Mouse (Mus musculus) T-cell, adult 2 months (primary cell): ENCODE data around the gene Ubl7.

ENCODE experiments used
- DNase-seq: peaks from one replicate; pipeline ENCODE4 v3.0.0; 2022; ENCODE audit warnings: low spot score

Gene Ubl7

DNA sequence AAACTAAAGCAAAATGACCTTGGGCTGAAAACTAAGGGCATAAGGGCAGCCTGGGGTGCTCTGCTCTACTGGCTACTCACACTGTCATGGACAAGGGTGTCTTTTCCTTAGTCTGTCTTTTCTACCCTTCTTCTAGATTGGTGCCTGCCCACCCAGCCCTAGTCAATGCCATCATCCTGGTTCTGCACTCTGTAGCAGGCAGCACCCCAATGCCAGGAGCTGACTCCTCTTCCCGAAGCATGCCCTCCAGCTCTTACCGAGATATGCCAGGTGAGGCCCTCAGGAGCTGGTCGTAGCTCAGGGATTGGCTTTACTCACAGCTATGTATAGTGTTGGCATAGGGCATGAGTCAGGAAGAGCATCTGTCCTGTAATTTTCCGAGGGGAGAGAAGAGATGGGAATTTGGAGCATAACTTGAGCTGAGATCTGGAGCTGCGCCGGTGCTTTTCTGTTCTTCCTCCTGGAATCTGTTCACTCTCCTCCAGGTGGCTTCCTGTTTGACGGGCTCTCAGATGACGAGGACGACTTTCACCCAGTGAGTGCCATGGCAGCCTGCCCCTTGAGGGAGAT is 10.8 kb downstream of the Ubl7 start:
- DNase-seq = no peak

DNA sequence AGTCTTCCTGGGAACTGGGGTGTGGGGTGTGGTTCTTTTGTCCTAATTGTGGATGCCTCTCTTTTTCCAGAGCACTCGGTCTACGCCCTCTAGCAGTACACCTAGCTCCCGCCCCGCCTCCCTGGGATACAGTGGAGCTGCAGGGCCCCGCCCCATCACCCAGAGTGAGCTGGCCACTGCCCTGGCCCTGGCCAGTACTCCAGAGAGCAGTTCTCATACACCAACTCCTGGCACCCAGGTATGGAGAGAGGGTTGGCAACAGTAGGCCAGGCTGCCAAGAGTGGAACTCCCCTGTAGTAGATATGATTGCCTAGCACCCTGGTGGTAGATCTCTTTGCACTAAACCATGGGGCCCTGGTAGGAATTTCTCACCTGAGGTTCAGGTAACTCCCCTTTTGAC is 11.6 kb downstream of the Ubl7 start:
- DNase-seq = no peak

DNA sequence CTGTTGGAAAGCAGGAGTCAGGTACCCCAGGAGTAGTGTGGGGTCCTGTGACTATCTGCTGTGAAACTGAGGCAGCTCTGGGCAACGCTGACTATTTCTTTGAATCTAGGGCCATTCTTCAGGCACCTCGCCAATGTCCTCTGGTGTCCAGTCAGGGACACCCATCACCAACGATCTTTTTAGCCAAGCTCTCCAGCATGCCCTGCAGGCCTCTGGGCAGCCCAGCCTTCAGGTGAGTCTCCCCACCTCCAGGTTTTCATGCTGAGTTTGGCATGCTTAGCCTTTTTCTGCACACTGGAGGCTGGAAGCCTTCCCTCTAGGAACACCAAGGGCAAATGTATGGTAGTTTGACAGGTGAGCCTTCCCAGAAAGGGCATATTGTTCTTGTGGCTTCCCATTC is 12.3 kb downstream of the Ubl7 start:
- DNase-seq = no peak

DNA sequence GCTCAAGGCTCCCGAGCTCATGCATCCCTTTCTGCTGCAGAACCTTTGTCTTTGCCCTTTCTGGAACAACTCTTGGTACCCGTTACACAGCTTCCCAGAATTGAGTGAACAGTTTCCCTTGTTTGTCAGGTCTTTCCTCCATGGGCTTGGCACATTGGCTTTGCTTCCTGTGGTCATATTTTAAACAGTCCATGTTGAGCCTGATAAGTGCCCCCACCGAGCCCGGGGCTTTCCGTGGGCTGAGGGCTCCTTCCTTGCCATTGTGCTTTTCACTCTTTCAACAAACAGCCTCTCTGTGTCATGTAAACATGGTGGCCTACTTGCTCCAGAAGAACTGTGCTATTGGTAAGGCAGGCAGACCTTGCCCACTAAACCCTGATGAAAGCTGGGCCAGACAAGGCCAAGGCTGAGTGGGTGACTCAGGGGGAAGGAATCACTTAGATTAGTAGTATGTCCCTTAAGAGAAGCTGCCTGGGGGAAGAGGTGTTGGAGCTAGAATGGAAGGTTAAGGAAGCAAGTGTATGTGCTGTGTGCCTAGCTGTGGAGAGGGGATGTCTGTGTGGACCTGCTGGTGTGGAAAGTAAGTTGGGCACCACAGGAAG is 20.5 kb downstream of the Ubl7 start:
- DNase-seq = no peak

DNA sequence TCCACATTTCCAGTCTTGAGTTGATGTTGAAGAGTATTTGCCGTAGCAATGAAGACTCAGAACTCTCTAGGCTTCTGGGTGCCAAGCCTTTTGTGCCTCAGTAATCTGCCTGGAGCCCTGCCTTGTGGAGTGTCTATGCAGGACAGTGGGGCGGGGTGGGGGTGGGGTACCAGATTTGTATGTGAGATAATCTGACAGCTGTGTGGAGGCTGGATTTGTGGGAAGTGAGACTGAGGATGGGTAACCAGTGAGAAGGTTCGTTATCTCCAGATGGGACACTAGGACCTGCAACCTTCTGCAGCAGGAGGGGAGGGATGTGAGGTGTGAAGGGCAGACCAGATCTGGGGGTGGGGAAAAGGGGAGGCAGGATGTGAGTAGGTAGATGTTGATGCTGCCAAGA is 21.5 kb downstream of the Ubl7 start:
- no peak for DNase-seq

DNA sequence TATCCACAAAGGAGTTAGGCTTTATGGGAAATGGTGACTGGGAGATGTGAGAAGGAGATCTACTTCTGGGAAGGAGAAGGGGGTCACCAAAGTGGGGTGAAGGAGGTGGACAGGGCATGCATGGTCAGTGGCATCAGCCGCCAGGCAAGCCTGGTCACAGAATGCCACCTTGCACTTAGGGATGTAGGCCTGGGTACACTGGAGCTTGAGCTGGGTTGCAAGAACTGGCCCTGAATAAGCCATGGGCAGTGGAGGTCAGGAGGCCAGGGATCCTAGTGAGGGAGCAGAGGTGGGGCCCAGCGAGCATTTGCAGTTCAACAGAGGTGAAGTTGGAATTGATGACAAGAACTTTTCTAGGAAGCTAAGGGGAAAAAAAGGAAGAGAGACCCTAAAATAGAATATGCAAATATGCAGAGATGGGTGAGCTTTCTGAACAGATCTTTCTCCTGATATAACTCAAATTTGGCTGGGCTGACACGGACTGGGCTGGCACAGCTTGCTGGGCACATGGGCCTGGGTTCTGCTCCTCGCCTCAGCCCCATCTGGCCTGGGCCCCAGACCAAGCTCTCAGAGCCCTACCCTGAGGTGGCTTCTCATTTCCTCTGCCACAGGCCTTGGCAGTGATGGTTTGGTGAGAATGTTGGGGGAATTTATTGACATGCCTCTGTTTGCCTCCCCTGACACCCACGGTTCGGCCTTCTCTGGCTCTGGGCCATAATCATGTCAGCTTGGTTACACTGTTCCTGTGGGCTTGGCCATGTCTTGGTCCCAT is 22.2 kb downstream of the Ubl7 start:
- DNase-seq = no peak

DNA sequence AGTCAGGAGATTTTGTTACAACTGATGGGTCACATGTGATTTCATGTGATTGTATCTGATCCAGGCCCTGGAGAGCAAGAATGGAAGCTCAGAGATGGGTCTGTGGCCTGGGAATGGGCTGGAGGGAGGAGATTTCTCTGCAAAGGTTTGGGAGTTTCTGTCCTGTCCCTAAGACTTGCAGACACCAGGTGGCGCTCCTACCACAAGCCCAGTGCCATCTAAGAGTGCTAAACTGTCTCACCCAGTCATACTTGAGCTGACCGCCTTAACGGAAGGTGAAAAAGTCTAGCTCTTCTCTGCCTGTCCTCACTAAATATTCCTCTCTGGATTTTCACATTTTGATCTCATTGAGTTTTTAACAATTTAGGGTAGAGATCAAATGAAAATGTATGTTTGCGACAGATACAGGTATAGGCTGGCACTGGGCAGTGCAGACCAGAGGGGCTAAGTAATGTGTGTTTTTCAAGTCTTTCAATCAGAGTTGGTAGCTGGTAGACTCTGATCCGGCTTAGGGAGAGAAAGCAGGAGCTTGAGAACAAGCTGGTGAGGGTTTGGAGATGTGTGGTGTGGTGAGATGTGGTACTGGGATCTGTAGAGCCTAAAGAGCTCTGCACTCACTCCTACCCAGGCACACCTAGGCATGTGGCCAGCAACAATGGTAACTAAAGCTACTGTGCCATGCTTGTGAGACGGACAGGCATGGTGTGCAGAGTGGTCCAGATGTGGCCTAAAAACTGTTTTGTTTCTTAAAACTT is 25.1 kb downstream of the Ubl7 start:
- peak; percentile 79 for DNase-seq

DNA sequence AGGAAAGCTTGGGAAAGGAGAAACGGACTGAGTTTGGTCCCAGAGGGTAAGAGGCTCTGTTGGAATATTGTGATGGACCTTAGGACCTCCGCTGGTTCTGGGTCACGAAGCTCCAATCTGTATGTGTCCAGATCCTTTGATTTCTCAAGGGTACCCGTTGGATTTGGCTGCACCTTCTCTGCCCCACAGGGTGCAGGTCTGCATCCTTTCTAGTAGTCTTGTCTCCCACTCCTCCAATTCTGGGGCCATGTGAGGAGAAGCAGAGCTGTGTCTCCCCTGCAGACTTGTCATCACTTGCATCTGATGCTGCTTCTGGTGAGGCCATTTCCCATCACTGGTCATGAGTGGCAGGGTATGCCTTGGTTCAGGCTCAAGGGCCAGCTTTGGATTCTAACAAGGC is 26.4 kb downstream of the Ubl7 start:
- no peak for DNase-seq

DNA sequence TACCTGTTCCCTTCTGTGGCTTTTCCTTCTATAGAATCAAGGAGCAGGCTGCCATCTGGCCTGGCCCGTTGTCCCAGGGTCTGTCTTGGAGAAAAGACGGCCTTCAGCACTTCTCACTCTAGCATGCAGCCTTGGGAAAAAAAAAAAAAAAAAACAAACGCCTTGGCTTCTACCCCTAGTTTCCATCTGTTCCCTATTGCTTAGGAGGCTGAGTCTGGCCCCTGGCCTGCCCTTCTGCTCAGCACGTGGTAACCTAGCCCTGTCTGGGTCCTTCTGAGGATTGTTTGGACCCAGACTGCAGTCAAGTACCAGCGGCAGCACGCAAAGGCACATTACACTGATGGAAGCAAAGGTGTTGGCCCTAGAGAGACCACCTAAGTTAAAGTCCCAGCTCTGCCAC is 26.9 kb downstream of the Ubl7 start:
- DNase-seq = no peak

DNA sequence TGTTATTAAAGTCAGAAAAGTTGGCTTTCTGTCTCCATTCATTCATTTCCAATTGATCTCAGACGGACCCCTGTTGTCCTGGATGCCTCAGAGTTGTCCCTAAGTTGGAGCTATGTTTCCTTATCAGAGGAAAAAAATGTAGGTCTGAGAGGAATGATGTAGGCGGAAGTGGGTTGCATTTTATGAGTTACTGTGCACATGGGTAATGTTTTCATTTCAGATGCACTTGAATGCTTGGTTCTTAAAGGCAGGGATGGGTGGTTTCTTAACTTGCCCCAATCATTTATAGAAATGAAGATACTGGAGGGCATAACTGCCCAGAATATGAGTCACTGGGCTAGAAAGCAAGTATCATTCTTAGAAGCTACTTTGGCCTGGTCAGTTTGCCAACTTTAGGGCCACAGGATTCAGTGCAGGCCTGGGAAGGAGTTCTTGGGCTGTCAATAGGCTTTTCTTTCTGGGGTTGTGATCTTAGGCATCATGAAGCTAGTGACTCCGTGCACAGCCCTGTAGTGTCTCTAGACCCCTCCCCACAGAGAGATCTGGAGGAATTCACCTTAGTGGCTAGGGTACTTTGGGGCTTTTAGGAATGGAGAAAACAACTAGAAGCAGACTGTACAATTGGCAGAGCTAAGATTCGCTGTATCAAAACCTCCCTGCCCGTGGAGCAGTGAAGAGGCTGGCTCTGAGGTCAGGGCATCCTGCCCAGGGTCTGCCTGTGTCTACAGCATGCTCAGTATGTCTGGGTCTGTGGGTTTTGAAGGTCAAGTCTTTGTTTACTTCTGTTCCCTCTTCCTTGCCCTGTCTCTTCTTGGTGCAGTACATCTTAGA is 27.7 kb downstream of the Ubl7 start:
- DNase-seq = no peak

DNA sequence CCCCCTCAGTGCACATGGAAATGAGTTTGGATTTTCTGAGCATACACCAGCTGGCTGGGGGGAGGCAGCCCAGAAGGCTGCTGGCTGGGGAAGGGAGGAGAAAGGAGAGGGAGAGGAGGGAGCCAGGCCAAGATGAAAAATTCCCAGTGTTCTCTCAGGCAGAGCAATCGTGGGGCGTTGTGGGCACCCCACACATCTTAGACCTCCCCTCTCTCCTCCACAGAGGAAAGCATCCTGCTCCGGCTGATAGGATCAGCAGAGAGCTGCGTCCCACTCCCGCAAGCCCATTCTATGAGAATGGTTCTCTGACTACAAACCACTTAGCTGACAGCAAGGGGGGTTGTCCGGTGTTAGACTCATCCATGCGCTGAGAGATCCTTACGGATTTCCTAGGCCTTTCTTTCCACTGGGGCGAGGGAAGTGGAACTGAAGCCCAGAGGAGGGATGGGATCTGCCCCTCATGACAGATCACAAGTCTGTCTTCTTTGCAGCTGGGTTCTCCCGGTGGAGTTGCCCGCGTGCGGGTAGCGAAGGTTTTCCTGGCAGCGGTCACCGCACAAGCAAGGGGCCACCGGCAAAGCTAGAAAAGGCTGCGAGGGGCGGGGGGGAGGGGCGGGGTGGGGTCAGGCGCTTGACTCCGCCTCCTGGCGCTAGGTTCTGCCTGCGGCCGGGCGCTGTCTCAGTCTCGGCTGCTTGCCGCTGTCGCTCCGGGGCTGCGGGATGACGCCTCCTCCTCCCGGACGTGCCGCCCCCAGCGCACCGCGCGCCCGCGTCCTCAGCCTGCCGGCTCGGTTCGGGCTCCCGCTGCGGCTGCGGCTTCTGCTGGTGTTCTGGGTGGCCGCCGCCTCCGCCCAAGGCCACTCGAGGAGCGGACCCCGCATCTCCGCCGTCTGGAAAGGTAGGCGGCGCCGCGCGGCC is 28.9 kb downstream of the Ubl7 start, which contains the start of gene Sema7a:
Gene Sema7a (plus strand): TSS at position 682 of the 918 bp plus-strand sequence.
- DNase-seq = peak; percentile 65

DNA sequence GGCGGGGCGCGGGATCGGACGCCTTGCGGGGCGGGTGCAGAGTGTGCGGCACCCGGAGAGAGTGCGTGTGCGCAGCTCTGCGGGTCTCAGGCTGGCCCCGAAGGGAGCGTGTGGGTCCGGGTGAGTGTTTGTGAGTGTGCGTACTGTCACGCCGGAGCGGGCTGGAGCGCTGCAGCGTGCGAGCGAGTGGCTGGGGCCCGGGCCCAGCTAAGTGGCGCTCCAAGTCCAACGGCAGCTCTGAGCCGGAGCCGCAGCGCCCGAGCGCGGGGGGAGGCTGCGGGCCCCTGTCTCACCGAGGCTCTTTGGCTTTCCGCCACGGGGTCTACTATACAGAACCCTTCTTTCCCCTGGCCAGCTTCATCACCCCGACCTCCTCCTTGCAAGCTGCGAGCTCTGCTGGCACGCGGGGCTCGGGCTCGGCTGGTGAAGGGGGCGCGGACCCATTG is 29.6 kb downstream of the Ubl7 start:
- DNase-seq = peak; percentile 23

DNA sequence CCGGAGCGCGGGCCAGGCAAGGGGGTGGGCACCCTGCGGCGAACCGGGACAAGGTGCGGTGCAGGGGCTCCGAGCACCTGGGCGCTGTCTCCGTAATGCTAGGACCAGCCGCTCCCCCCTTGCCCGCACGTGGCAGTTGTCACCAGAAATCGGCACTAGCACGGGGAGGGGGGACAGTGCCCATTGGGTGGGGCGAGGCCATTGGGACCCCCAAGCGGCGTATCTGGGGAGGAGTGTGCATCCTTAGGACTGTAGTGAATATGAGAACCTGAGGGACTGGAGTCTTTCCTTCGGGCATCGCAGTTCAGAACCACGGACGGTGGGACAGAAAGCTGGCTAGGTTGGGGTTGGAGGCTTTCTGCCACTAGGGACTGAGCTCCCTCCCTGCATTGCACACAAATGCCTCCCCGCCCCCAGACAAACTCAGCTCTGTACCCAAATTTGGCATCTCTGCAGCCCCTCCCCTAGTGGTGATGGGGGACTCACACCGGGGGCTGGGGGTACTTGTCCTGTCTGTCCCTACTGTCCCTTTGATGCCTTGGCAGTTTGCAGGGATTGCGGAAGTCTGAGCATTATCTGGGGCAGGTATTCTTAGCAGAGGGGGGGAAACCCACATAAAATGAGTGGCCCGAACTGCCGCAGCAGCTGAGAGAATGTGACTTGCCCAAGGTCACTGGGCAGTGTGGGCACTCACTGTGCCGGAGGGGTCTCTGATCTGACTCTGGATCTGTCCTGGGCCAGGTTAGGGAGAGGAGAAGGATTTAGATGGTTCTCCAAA is 30.3 kb downstream of the Ubl7 start:
- DNase-seq = no peak

DNA sequence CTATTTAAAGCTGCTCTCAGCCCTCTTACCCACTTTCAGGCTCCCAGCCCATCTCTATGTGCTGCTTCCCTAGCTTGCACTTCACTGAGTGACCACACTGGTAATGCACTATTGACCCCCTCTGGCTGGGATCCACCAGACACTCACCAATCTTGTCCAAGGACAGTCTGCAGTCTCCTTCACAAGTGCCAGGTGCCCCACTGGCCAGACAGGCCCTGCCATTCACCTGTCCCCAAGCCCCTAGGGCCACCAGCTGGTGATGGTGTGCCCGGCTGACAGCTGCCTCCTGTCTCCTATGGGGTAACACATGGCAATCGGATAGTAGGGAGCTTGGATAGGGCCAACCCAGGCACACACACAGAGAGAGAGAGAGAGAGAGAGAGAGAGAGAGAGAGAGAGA is 31.3 kb downstream of the Ubl7 start:
- DNase-seq = no peak

DNA sequence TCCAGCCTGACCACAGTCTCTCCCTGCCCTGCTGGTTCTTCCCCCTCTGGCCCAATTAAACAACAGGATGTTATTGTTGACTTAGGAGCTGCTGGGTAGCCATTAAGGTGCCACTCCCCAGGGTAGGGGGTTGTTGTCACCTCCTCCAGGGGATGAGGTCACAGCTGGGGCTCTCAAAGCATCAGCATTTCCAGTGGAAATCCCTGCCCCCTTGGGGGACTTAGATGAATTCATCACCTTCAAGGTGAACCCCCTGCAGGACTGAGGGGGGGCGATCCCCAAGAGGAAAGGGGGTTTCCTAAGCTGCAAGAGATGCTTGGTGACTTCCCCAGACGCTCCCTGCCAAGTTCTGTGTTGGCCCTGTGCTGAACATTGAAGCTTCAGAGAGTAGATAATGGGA is 32.3 kb downstream of the Ubl7 start:
- DNase-seq = no peak

DNA sequence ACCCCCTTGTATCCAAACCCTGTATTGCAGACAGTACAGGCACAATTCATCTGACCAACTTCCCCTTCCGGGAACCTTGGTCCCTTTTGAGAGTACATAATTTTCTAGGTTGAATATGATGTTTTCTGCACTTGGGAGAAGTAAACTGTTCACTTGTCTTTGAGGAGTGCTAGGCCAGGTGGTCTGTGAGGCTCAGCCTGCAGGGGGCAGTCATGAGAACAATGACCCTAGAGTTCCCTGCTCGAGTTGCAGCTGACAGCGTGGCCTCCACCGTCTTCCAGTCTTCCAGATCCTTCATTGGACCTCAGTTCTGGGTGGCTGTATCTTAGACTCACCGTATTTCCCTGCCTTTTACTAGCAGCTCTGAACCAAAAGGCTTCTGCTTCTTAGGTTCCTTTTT is 33.8 kb downstream of the Ubl7 start:
- peak; percentile 59 for DNase-seq

DNA sequence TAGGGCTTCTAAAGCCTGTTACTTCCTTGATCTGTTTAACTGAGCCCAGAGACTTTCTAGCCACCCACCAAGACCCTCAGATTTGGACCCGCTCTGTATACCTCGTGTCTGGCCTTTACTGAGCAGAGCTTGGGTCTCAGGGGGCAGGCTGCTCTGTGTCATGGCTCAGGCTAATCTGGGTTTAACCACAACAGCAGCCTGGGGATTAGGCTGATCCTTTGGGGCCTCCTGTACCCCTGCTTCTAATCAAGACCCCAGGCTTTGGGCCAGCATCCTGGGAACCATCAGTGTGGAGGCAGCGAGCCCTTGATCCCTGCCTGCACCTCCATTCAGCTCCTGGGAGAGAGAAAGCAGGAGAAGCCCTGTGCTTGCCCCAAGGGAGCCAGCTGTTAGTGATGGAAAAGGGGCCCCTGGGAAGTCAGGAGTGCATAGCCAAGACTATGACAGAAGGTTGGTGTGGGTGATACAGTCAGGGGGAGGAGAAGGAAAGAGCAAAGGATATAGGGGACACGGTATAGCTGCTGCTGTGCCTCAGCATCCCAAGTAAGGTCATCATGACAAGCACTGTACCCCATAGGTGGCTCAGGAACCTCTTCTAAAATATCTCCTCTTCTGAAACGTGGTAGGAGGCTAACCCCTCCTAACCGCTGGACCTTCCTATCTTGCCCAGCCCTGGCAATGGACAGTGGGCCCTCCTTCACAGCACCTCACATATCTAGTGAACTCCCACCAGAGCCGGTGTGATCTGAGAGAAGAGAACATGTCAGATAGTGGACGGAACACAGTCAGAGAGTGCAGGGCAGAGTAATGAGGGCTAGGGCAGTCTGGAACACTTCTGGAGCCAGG is 35.2 kb downstream of the Ubl7 start:
- no peak for DNase-seq

DNA sequence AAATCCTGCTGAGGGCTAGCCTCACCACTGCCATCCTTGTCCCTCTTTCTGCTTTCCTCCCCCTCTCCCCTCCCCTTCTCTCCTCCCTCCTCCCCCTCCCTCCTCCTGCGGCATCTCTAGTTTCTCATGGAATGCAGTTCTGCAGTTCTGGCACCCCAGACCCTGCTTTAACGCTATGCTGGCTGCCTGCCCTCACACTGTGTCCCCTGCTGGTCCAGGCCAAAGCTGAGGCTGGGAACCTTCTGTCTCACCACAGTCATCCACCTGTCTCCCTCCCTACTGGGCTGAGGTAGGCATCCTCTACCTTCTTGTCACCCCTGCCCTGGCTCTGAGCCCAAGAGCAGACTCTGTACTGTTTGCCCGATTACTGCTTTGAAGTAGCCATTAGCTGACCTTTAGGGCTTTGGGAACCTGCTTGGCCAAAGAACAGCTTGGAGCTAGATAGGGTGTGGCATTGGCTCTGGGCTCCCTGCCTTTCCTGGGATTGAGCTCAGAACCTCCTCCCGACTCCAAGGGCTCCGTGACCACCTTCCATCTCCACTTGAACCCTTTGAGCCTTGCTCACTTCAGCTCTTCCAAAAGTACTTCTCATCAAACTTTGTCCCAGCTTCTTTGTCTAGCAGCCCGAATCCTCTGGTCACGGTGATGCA is 36.7 kb downstream of the Ubl7 start:
- no peak for DNase-seq
